Comparison of ENCODE assay signal across 8 mouse cellular contexts in genomic region chr10:85388751-85389115, GRCm38 (mm10). TPM values are rescaled to one million over a fixed set of nuclear protein-coding genes. Genes with fewer than 3 reads are reported as not detected.
DNase-seq lines count a peak whose midpoint lies in the region; ATAC-seq and TF ChIP-seq lines count a peak whose summit lies in the region.

No protein-coding gene starts in this region.

- peak overlapping the region; percentile 97 for H3K4me2 ChIP-seq in heart, embryonic 12.5 days
- H3K4me2 ChIP-seq in midbrain, embryonic 13.5 days (replicated peaks): peak overlapping the region; percentile 100

- TF ChIP-seq CTCF in gastrocnemius, adult 2 months (IDR thresholded peaks at IDR 0.05): peak; percentile 37
- TF ChIP-seq CTCF in thymus, adult 2 months (IDR thresholded peaks at IDR 0.05; ENCODE audit: borderline replicate concordance, control insufficient read depth, extremely low read depth, insufficient read depth, low read length, poor library complexity): peak; percentile 76

- no peak for ATAC-seq in heart, embryonic 12.5 days (ENCODE audit: insufficient number of reproducible peaks, low FRiP score)
- ATAC-seq in midbrain, embryonic 13.5 days: peak; percentile 28

- no peak for TF ChIP-seq POLR2A in thymus, adult 2 months (IDR thresholded peaks at IDR 0.05; ENCODE audit: control insufficient read depth, extremely low read depth, insufficient read depth, low read length, poor library complexity)

- 1% methylated on average over 9 of the region's 9 CpGs for WGBS in heart, embryonic 12.5 days
- WGBS in midbrain, embryonic 13.5 days: 0% methylated on average over 9 of the region's 9 CpGs
- 5% methylated on average over 9 of the region's 9 CpGs for WGBS in thymus, adult 2 months

- H3K9ac ChIP-seq in heart, embryonic 12.5 days: peak overlapping the region; percentile 63
- peak overlapping the region; percentile 78; the same call in 1 of the 2 replicates for H3K9ac ChIP-seq in midbrain, embryonic 13.5 days (replicated peaks)

- intact Hi-C loops in gastrocnemius, adult 2 months (cut with DNase I): no loop called here

- no peaks in the 10 kb centered on the region for H3K36me3 ChIP-seq in heart, embryonic 12.5 days
- no peaks in the 10 kb centered on the region for H3K36me3 ChIP-seq in midbrain, embryonic 13.5 days
- no peaks in the 10 kb centered on the region for H3K36me3 ChIP-seq in thymus, adult 2 months (ENCODE audit: control insufficient read depth, insufficient read depth, low read length)

- H3K27me3 ChIP-seq in heart, embryonic 12.5 days (replicated peaks): peaks cover 27% of the 10 kb centered on the region
- peaks cover 12% of the 10 kb centered on the region; the same call in 1 of the 2 replicates for H3K27me3 ChIP-seq in midbrain, embryonic 13.5 days
- H3K27me3 ChIP-seq in thymus, adult 2 months (ENCODE audit: control insufficient read depth, insufficient read depth, low read length): no peaks in the 10 kb centered on the region; the same call in 1 of the 2 replicates

- no peaks in the 10 kb centered on the region for H3K9me3 ChIP-seq in heart, embryonic 12.5 days (replicated peaks)
- H3K9me3 ChIP-seq in midbrain, embryonic 13.5 days: no peaks in the 10 kb centered on the region

- peak overlapping the region; percentile 78 for H3K4me3 ChIP-seq in gastrocnemius, adult 2 months
- peak overlapping the region; percentile 56 for H3K4me3 ChIP-seq in heart, embryonic 12.5 days
- peak overlapping the region; percentile 68 for H3K4me3 ChIP-seq in midbrain, embryonic 13.5 days (replicated peaks)
- peak overlapping the region; percentile 71; the same call in 1 of the 2 replicates for H3K4me3 ChIP-seq in thymus, adult 2 months (ENCODE audit: control insufficient read depth, insufficient read depth, low read length)

- no peak for DNase-seq in gastrocnemius, adult 2 months
- DNase-seq in gastrocnemius, adult 8-10 months (ENCODE audit: low spot score in 2 of 2): no peak
- peak; percentile 72 to 82 for DNase-seq in CD8-positive naive resting alpha-beta T cell, adult 2 months (ENCODE audit: low read depth in 2 of 2, low spot score in 2 of 2)
- DNase-seq in cerebellum, postnatal 14 days: peak; percentile 70 to 82
- DNase-seq in kidney, postnatal 36 days: peak; percentile 11 to 41
- peak; percentile 79 for DNase-seq in thymus, adult 2 months

- H3K27ac ChIP-seq in gastrocnemius, adult 2 months: no peak overlapping the region
- H3K27ac ChIP-seq in heart, embryonic 12.5 days (ENCODE audit: poor library complexity, severe bottlenecking): no peak overlapping the region
- H3K27ac ChIP-seq in midbrain, embryonic 13.5 days: no peak overlapping the region
- peak overlapping the region; percentile 9; the same call in 1 of the 2 replicates for H3K27ac ChIP-seq in thymus, adult 2 months (ENCODE audit: control insufficient read depth, insufficient read depth, low read length)

- peaks cover 22% of the 10 kb centered on the region for H3K4me1 ChIP-seq in heart, embryonic 12.5 days (replicated peaks)
- H3K4me1 ChIP-seq in midbrain, embryonic 13.5 days (replicated peaks): peaks cover 41% of the 10 kb centered on the region
- peaks cover 21% of the 10 kb centered on the region for H3K4me1 ChIP-seq in thymus, adult 2 months (replicated peaks; ENCODE audit: control insufficient read depth, insufficient read depth, low read length)

RNA-seq across cellular contexts. Expression of gene Btbd11, which starts 2.1 kb away (rescaled TPM):
- 1 to 10 TPM in 1 of 2 experiments, under 1 TPM in 1; 0.77 to 1.2 TPM for total RNA-seq in gastrocnemius, adult 2 months (2021)
- total RNA-seq in gastrocnemius, adult 8-10 months (2022): under 1 TPM; 0.29 to 0.75 (median 0.57) TPM
- polyA plus RNA-seq in heart, embryonic 12.5 days (2016; fragmentation: Nextera tagmentation; extraction: Ambion mirVana): 0.98 and 1.2 TPM in 2 replicates
- polyA plus RNA-seq in midbrain, embryonic 13.5 days (2015; fragmentation: Nextera tagmentation; extraction: Ambion mirVana): 10.3 and 10.7 TPM in 2 replicates
- polyA plus RNA-seq in thymus, adult 2 months (2012; rRNA removed): 32.0 and 32.3 TPM in 2 replicates

Comparison
In these comparisons a context has a peak if more than half of its experiments do, and no peak if none do; other contexts are left out.
1. DNase-seq: peak in CD8-positive naive resting alpha-beta T cell, adult 2 months (2 of 2), cerebellum, postnatal 14 days (2 of 2), kidney, postnatal 36 days (2 of 2) and thymus, adult 2 months (single experiment); none in gastrocnemius, adult 2 months (single experiment) and gastrocnemius, adult 8-10 months (0 of 2).
2. Peak in every context shown above with its lines, with median percentiles within 50 percentile points of each other: H3K4me3 ChIP-seq.